Mouse (Mus musculus) hindbrain, postnatal 0 days (tissue): ENCODE measurements at regions not wholly inside any gene's neighbourhood (a gene's known extent, or its start where the extent isn't known, plus 50 kb on each side); places are given as distances from the start of the nearest gene placed in this dataset.

Experiments used
- ATAC-seq: fragments of 200-750 bp; cut with Nextera tagmentation; 2 replicates; pipeline ENCODE4 v1.8.0; 2017; ENCODE audit warnings: mild to moderate bottlenecking, moderate TSS enrichment, moderate library complexity
- DNase-seq: peaks from one replicate; pipeline ENCODE4 v3.0.0-alpha.2; 2015; ENCODE audit warnings: low spot score
- H3K27ac ChIP-seq: fragments of 300-500 bp; sonication (generic); 2 replicates; pipeline ENCODE4 v1.5.1; 2014; ENCODE audit warnings: mild to moderate bottlenecking
- H3K27me3 ChIP-seq: fragments of 300-500 bp; sonication (generic); 2 replicates; pipeline ENCODE4 v1.6.1; 2014; ENCODE audit warnings: low read length, mixed read lengths; ENCODE audit not compliant: insufficient read depth
- H3K36me3 ChIP-seq: fragments of 300-500 bp; sonication (generic); 2 replicates; pipeline ENCODE4 v1.6.1; 2014; ENCODE audit warnings: low read length, mixed read lengths; ENCODE audit not compliant: insufficient read depth
- H3K4me1 ChIP-seq: fragments of 300-500 bp; sonication (generic); 2 replicates; pipeline ENCODE4 v1.6.1; 2014; ENCODE audit warnings: antibody characterized with exemption, low read length, mixed read lengths; ENCODE audit not compliant: insufficient read depth
- H3K4me2 ChIP-seq: fragments of 300-500 bp; sonication (generic); 2 replicates; pipeline ENCODE4 v1.6.1; 2014; ENCODE audit warnings: low read depth, mild to moderate bottlenecking, low read length, moderate library complexity, mixed read lengths
- H3K4me3 ChIP-seq: fragments of 300-500 bp; sonication (generic); 2 replicates; pipeline ENCODE4 v1.5.1; 2014; ENCODE audit warnings: low read length
- H3K9ac ChIP-seq: fragments of 300-500 bp; sonication (generic); replicated peaks from 2 replicates; pipeline ENCODE4 v1.6.1; 2014; ENCODE audit warnings: mild to moderate bottlenecking, low read length, moderate library complexity, mixed read lengths
- H3K9me3 ChIP-seq: fragments of 300-500 bp; sonication (generic); 2 replicates; pipeline ENCODE4 v1.6.1; 2016; ENCODE audit warnings: low read length, mixed read lengths
- CTCF ChIP-seq: IDR thresholded peaks from 2 replicates; pipeline ENCODE4 v1.5.1; 2016; ENCODE audit warnings: antibody characterized with exemption, control low read depth, low read depth
- WGBS: fragments of 180-500 bp; shearing (Covaris S2); extraction: QIAGEN DNeasy Blood & Tissue Kit; methylation state at CpG from one replicate; pipeline ENCODE4 v1.1.7; 2014; 5-methylcytosine and 5-hydroxymethylcytosine counted together

DNA sequence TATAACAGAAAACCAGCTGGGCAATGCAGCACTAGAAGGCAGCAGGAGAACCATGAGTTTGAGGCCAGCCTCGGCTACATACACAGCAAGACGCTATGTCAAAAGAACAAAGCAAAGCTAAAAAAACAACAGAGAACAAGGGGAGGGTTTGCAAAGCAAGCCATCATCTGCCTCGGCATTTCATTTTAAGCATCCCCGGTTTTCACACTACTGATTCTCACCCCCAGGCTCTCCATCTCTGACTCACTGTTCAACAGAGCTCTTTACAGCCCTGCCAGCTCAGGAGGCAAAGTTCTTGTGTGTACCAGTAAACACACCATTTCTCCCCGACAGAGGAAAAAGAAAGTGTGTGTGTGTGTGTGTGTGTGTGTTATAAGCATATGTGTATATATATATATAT lies 571.6 kb upstream of the Gm10131 start:
- H3K4me1 ChIP-seq: peaks cover 9% of the 10 kb centered on the region; the same call in 1 of the 2 replicates
- no peaks in the 10 kb centered on the region for H3K36me3 ChIP-seq
- ATAC-seq (no peak), DNase-seq (no peak)
- H3K4me3 ChIP-seq: no peak overlapping the region
- no peaks in the 10 kb centered on the region for H3K27me3 ChIP-seq
- H3K9ac ChIP-seq: no peak overlapping the region
- 71% methylated on average over 5 of the region's 5 CpGs for WGBS
- H3K4me2 ChIP-seq: no peak overlapping the region
- H3K9me3 ChIP-seq: no peaks in the 10 kb centered on the region
- H3K27ac ChIP-seq: no peak overlapping the region
- TF ChIP-seq CTCF: no peak

DNA sequence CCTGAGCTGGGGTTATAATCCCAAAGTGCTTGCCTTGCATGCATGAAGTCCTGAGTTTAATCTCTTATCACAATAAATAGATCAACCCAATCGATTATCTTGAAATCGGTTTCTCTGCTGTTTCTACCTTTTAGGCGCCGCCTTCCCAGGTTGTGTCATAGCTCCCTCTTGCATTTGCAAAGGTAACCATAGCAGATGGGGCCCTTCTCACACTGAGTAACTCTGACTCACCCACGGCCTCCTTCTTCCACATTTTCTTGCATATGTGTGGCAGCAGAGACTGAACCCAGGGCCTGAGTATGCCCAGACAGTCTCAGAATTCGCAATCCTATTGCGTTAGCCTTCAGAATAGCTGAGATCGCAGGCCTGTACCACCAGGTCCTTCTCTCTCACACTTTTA lies 570.7 kb upstream of the Gm10131 start:
- no peak for TF ChIP-seq CTCF

DNA sequence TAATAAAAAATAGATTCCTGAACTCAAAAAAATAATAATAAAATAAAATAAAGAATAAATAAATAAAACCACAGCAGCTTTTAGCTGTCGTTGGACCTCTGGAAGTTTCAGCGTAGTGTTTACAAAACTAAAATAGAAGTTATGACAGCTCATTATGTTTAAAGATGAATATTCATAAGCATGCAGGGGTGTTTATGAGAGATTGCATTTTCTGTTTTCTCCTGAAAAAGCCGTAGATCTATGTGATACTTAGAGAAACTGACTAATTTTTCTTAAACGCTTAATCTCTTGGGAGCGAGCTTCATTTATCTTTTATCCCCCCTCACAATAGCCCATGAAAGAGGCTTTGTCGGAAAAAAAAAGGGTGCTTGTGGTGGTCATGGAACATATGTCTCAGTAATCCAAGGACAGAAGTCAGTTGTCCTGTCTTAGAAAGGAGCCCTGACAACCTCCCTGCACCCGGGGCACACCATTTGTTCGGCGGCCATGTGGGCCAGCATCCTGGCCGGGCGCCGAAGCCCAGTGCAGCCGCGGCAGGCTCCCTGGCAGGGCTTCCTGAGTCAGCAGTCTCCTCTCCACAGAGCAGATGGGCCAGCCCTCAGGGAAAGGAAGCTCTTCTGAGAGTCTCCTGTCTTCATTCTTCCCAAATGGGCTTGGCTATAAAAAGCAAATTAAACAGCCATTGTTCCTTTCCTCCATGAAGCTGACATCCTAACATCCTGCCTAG lies 568.2 kb upstream of the Gm10131 start:
- WGBS: 7% methylated on average over 14 of the region's 14 CpGs
- peak overlapping the region; percentile 36 for H3K4me2 ChIP-seq
- H3K36me3 ChIP-seq: no peaks in the 10 kb centered on the region
- no peaks in the 10 kb centered on the region for H3K9me3 ChIP-seq
- DNase-seq (peak; percentile 84), ATAC-seq (peak; percentile 95)
- H3K4me1 ChIP-seq: peaks cover 9% of the 10 kb centered on the region; the same call in 1 of the 2 replicates
- TF ChIP-seq CTCF: no peak
- H3K9ac ChIP-seq: no peak overlapping the region
- H3K27ac ChIP-seq: peak overlapping the region; percentile 63; the same call in 1 of the 2 replicates
- H3K4me3 ChIP-seq: no peak overlapping the region
- H3K27me3 ChIP-seq: peaks cover 4% of the 10 kb centered on the region; the same call in 1 of the 2 replicates

More for the DNA sequence above, 570.7 kb upstream of the Gm10131 start:
- DNase-seq (no peak), ATAC-seq (no peak)
- H3K36me3 ChIP-seq: no peaks in the 10 kb centered on the region
- H3K27me3 ChIP-seq: no peaks in the 10 kb centered on the region
- no peak overlapping the region for H3K4me2 ChIP-seq
- no peak overlapping the region for H3K27ac ChIP-seq
- WGBS: 98% methylated on average over 8 of the region's 8 CpGs
- H3K4me3 ChIP-seq: no peak overlapping the region
- peaks cover 9% of the 10 kb centered on the region; the same call in 1 of the 2 replicates for H3K4me1 ChIP-seq
- no peaks in the 10 kb centered on the region for H3K9me3 ChIP-seq
- H3K9ac ChIP-seq: no peak overlapping the region

DNA sequence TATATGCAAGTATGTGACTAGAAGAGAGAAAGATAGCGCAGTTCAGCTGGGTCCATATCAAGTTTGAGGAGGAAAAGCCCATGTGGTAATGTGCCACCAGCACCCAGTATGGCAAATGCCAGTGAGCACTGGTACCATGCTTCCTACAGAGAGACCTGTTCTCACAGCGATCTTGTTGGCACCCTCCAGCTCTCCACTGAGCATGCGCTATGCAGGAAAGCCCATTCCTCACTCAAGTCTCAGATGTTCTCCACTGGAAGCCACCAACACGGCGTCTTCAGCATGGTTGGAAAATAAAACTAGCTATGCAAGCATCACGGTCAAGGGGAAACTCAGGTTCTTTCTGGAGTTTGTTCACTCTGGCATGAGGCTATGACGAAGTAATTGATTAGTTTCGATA lies 567.3 kb upstream of the Gm10131 start:
- H3K4me1 ChIP-seq: peaks cover 9% of the 10 kb centered on the region; the same call in 1 of the 2 replicates
- H3K27me3 ChIP-seq: peaks cover 4% of the 10 kb centered on the region; the same call in 1 of the 2 replicates
- DNase-seq: no peak
- no peak for ATAC-seq
- H3K4me3 ChIP-seq: no peak overlapping the region
- no peak overlapping the region for H3K4me2 ChIP-seq
- no peak for TF ChIP-seq CTCF
- H3K9me3 ChIP-seq: no peaks in the 10 kb centered on the region
- WGBS: 88% methylated on average over 8 of the region's 8 CpGs
- no peak overlapping the region for H3K27ac ChIP-seq
- H3K9ac ChIP-seq: no peak overlapping the region
- H3K36me3 ChIP-seq: no peaks in the 10 kb centered on the region

DNA sequence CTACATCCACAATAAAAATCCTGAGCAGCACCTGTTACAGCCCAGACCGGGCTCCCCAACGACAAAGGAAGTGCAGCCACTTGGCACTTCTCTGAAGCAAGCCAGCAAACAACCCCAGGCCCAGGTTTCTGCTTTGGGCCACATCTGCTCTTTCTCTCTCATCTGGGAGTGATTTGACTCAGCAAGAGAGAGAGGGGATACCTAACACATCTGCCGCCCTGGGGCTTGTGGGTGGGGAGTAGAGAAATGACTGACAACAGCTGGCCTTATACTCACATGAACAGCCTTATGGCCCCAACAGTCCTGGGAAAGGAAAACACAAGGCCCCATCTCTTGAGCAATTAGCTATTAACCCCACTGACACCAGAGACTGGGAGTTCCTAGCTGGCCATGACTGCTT lies 560.2 kb upstream of the Gm10131 start:
- Histone ChIP-seq H3K4me3 (no peak overlapping the region), H3K36me3 (no peaks in the 10 kb centered on the region), H3K27ac (no peak overlapping the region), H3K4me2 (no peak overlapping the region), H3K9ac (no peak overlapping the region), H3K4me1 (no peaks in the 10 kb centered on the region), H3K9me3 (no peaks in the 10 kb centered on the region), H3K27me3 (peaks cover 4% of the 10 kb centered on the region; the same call in 1 of the 2 replicates)
- 52% methylated on average over 3 of the region's 3 CpGs for WGBS
- no peak for DNase-seq
- TF ChIP-seq CTCF: no peak
- no peak for ATAC-seq

DNA sequence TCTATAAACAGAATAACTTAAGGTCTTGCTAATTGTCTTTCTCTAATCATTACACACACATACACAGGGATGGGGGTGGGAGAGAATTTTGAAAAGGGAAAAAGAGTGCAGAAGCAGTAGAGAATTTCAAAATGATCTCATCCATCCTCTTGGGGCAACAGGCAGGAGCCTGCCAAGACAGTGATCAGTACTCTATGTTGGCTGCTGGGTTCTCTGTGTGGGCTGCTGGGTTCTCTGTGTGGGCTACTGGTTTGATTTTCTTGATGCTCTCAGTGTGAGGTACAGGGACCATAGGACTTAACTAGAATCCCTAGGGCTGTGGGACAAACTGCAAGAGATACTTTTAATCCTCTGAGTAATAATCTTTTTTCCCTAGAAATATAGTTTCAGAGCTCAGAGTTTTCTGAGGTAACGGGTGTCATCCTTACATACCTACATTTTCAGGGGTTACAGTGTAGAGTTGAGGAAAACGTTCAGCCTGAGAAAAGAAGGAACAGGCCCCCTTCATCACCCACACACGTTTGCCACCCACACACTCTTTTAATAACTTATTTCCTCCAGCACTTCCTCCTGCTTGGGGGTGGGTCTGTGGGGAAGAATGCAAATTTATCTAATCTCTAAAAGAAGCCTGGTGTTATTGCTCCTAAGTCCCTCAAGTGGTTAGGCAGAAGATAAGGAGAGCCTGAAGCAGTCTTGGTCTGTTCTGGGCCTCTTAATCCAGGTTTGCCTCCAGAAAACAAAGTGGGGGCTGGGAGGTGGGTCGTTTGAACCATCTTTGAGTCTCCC lies 559.6 kb upstream of the Gm10131 start:
- no peak overlapping the region for H3K4me2 ChIP-seq
- no peak overlapping the region for H3K9ac ChIP-seq
- H3K9me3 ChIP-seq: no peaks in the 10 kb centered on the region
- H3K4me3 ChIP-seq: no peak overlapping the region
- ATAC-seq: no peak
- H3K27ac ChIP-seq: no peak overlapping the region
- no peak for DNase-seq
- 60% methylated on average over 4 of the region's 4 CpGs for WGBS
- no peak for TF ChIP-seq CTCF
- no peaks in the 10 kb centered on the region for H3K4me1 ChIP-seq
- H3K27me3 ChIP-seq: peaks cover 4% of the 10 kb centered on the region; the same call in 1 of the 2 replicates
- no peaks in the 10 kb centered on the region for H3K36me3 ChIP-seq
